Mouse (Mus musculus) T-helper 1 cell (primary cell): ENCODE results near the gene Slc38a6.

Source experiments
- in situ Hi-C: fragments of 300-600 bp; cut with MboI, MseI; formaldehyde crosslinking; loops from one replicate; pipeline ENCODE4 v1.15.1; 2025; ENCODE audit warnings: high pct_unique_total_duplicates

Slc38a6 gene

GRCm38 (mm10) chr12:73317706-73318686 lies 31.4 kb downstream of the Slc38a6 start:
- in situ Hi-C loops: no loop called here

- in situ Hi-C loops: no loop called here
Measured at GRCm38 (mm10) chr12:73324180-73324586, 37.6 kb downstream of the Slc38a6 start.

- in situ Hi-C loops: no loop called here
Measured at GRCm38 (mm10) chr12:73324742-73325141, 38.2 kb downstream of the Slc38a6 start.

- in situ Hi-C loops: no loop called here
Measured at GRCm38 (mm10) chr12:73325181-73325580, 38.6 kb downstream of the Slc38a6 start.

GRCm38 (mm10) chr12:73325617-73326016 lies 39.0 kb downstream of the Slc38a6 start:
- in situ Hi-C loops: no loop called here

- in situ Hi-C loops: no loop called here
Measured at GRCm38 (mm10) chr12:73327381-73327780, 40.8 kb downstream of the Slc38a6 start.

GRCm38 (mm10) chr12:73328448-73329167 lies 42.0 kb downstream of the Slc38a6 start:
- in situ Hi-C loops: no loop called here

- in situ Hi-C loops: no loop called here
Measured at GRCm38 (mm10) chr12:73330236-73330635, 43.7 kb downstream of the Slc38a6 start.

- in situ Hi-C loops: no loop called here
Measured at GRCm38 (mm10) chr12:73332701-73333100, 46.1 kb downstream of the Slc38a6 start.

GRCm38 (mm10) chr12:73334051-73334551 lies 47.5 kb downstream of the Slc38a6 start:
- in situ Hi-C loops: no loop called here

- in situ Hi-C loops: no loop called here
Measured at GRCm38 (mm10) chr12:73337127-73337526, 50.5 kb downstream of the Slc38a6 start.

- in situ Hi-C loops: no loop called here
Measured at GRCm38 (mm10) chr12:73340642-73341293, 54.2 kb downstream of the Slc38a6 start.

- in situ Hi-C loops: no loop called here
Measured at GRCm38 (mm10) chr12:73341703-73342663, 55.4 kb downstream of the Slc38a6 start.

GRCm38 (mm10) chr12:73344300-73344699 lies 57.7 kb downstream of the Slc38a6 start:
- in situ Hi-C loops: no loop called here

- in situ Hi-C loops: no loop called here
Measured at GRCm38 (mm10) chr12:73345157-73345556, 58.6 kb downstream of the Slc38a6 start.

GRCm38 (mm10) chr12:73347202-73347601 lies 60.6 kb downstream of the Slc38a6 start:
- in situ Hi-C loops: no loop called here

- in situ Hi-C loops: no loop called here
Measured at GRCm38 (mm10) chr12:73350466-73350865, 63.9 kb downstream of the Slc38a6 start.

- in situ Hi-C loops: no loop called here
Measured at GRCm38 (mm10) chr12:73350982-73351381, 64.4 kb downstream of the Slc38a6 start.

GRCm38 (mm10) chr12:73351746-73352145 lies 65.2 kb downstream of the Slc38a6 start:
- in situ Hi-C loops: no loop called here

- in situ Hi-C loops: no loop called here
Measured at GRCm38 (mm10) chr12:73353362-73353761, 66.8 kb downstream of the Slc38a6 start.

GRCm38 (mm10) chr12:73354521-73354920 lies 67.9 kb downstream of the Slc38a6 start:
- in situ Hi-C loops: no loop called here
